Comparison of ENCODE assay signal across 27 mouse cellular contexts in the genomic region with DNA sequence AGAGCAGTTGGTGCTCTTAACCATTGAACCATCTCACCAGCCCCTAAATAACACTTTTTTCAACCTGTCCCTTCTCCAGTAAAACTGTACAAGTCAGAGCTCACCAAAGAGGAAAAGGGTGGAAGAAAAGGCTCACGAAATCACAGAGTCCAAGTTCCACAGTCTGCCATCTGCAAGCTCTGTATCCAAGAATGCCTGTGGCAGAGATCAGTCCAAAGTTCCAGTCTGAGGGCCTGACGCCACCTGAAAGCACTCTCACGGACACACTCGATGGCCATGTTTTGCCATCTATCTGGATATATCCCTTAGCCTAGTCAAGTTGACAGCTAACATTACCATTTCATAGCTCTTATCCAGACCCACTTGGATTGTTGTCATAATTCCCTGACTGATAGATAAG.
A peak's percentile ranks its signal among the peaks of the same experiment; 100 is the strongest.
DNase-seq lines count a peak whose midpoint lies in the region; ATAC-seq lines count a peak whose summit lies in the region.
"Had no signal": no experiment of that assay in that cellular context is flagged by ENCODE, and none has a peak within 500 bp of the region (broad histone marks: within the 10 kb centered on the region; RNA-seq: fewer than 3 reads in every experiment).

No protein-coding gene starts in this region.

- peak overlapping the region; percentile 38; the same call in 1 of the 2 replicates for H3K27ac ChIP-seq in heart, embryonic 15.5 days
- H3K27ac ChIP-seq in kidney, embryonic 16.5 days (ENCODE audit: low read length) = no peak overlapping the region
- no peak overlapping the region for H3K27ac ChIP-seq in kidney, embryonic 15.5 days
- H3K27ac ChIP-seq in limb, embryonic 10.5 days = peak overlapping the region; percentile 74; the same call in 1 of the 2 replicates
- H3K27ac ChIP-seq: forebrain, embryonic 10.5 days; forebrain, embryonic 13.5 days; heart, embryonic 13.5 days; hindbrain, embryonic 14.5 days; hindbrain, postnatal 0 days had no signal

- no peaks in the 10 kb centered on the region for H3K9me3 ChIP-seq in heart, embryonic 15.5 days (replicated peaks)
- no peaks in the 10 kb centered on the region for H3K9me3 ChIP-seq in kidney, embryonic 16.5 days (ENCODE audit: low read length)
- H3K9me3 ChIP-seq in kidney, embryonic 15.5 days (replicated peaks) = peaks cover 2% of the 10 kb centered on the region; the same call in 1 of the 2 replicates
- H3K9me3 ChIP-seq in limb, embryonic 10.5 days (replicated peaks) = no peaks in the 10 kb centered on the region
- H3K9me3 ChIP-seq: forebrain, embryonic 10.5 days; forebrain, embryonic 13.5 days; heart, embryonic 13.5 days had no signal

- H3K4me1 ChIP-seq in heart, embryonic 15.5 days (replicated peaks) = peaks cover 18% of the 10 kb centered on the region
- H3K4me1 ChIP-seq in kidney, embryonic 16.5 days (ENCODE audit: insufficient read depth, low read length) = no peaks in the 10 kb centered on the region
- H3K4me1 ChIP-seq in kidney, embryonic 15.5 days = no peaks in the 10 kb centered on the region
- peaks cover 19% of the 10 kb centered on the region for H3K4me1 ChIP-seq in limb, embryonic 10.5 days
- H3K4me1 ChIP-seq: forebrain, embryonic 13.5 days had no signal

- no peak for DNase-seq in heart, postnatal 14 days
- DNase-seq in kidney, adult 18-20 months = peak; percentile 17
- peak; percentile 65 for DNase-seq in kidney, adult 9 months
- no peak for DNase-seq in limb, embryonic 10.5 days (ENCODE audit: low spot score)
- no peak for DNase-seq in layer of hippocampus, adult 9-11 months
- DNase-seq: adrenal gland, postnatal 10 days; adrenal gland, postnatal 36 days; B cell, adult 2 months; cerebellum, adult 18-20 months; cerebellum, adult 9-10 months; cerebellum, postnatal 14 days; gastrocnemius, postnatal 10 days; gastrocnemius, postnatal 36 days; heart, postnatal 10 days; heart, postnatal 4 days had no signal

- H3K4me2 ChIP-seq in heart, embryonic 15.5 days = no peak overlapping the region
- H3K4me2 ChIP-seq in kidney, embryonic 16.5 days (replicated peaks; ENCODE audit: low read depth, low read length) = no peak overlapping the region
- no peak overlapping the region for H3K4me2 ChIP-seq in kidney, embryonic 15.5 days
- H3K4me2 ChIP-seq: forebrain, embryonic 13.5 days; heart, embryonic 13.5 days; hindbrain, embryonic 14.5 days had no signal

- no peak overlapping the region for H3K9ac ChIP-seq in heart, embryonic 15.5 days
- no peak overlapping the region for H3K9ac ChIP-seq in kidney, embryonic 16.5 days (replicated peaks; ENCODE audit: low read length)
- H3K9ac ChIP-seq in kidney, embryonic 15.5 days = no peak overlapping the region
- H3K9ac ChIP-seq: forebrain, embryonic 13.5 days; heart, embryonic 13.5 days; hindbrain, embryonic 14.5 days had no signal

- intact Hi-C loops in heart, postnatal 14 days (cut with DNase I) = loop anchor here (5.0 to 10.0 kb wide), 2 partner anchors 373 to 995 kb away; no protein-coding TSS in a partner anchor

- H3K36me3 ChIP-seq in heart, embryonic 15.5 days = no peaks in the 10 kb centered on the region
- no peaks in the 10 kb centered on the region for H3K36me3 ChIP-seq in kidney, embryonic 16.5 days (ENCODE audit: insufficient read depth, low read length)
- H3K36me3 ChIP-seq in kidney, embryonic 15.5 days = no peaks in the 10 kb centered on the region
- H3K36me3 ChIP-seq in limb, embryonic 10.5 days = no peaks in the 10 kb centered on the region
- H3K36me3 ChIP-seq: forebrain, embryonic 10.5 days; G1E; heart, embryonic 13.5 days had no signal

- no peak overlapping the region for H3K4me3 ChIP-seq in heart, embryonic 15.5 days
- no peak overlapping the region for H3K4me3 ChIP-seq in kidney, embryonic 16.5 days (ENCODE audit: low read length)
- no peak overlapping the region for H3K4me3 ChIP-seq in kidney, embryonic 15.5 days (replicated peaks)
- no peak overlapping the region for H3K4me3 ChIP-seq in limb, embryonic 10.5 days
- H3K4me3 ChIP-seq: forebrain, embryonic 10.5 days; forebrain, embryonic 13.5 days; heart, embryonic 13.5 days had no signal

- WGBS in heart, embryonic 15.5 days = 56% methylated on average over 4 of the region's 4 CpGs
- whole genome bisulfite sequencing in kidney, embryonic 16.5 days = 88% methylated on average over 4 of the region's 4 CpGs
- WGBS in kidney, embryonic 15.5 days = 92% methylated on average over 4 of the region's 4 CpGs
- WGBS in limb, embryonic 10.5 days = 97% methylated on average over 4 of the region's 4 CpGs

- H3K27me3 ChIP-seq in heart, embryonic 15.5 days = no peaks in the 10 kb centered on the region
- 0 out of 2 replicates have a peak, but pooled peaks cover 3% of the 10 kb centered on the region for H3K27me3 ChIP-seq in kidney, embryonic 16.5 days (ENCODE audit: insufficient read depth, low read length)
- peaks cover 1% of the 10 kb centered on the region for H3K27me3 ChIP-seq in kidney, embryonic 15.5 days
- no peaks in the 10 kb centered on the region for H3K27me3 ChIP-seq in limb, embryonic 10.5 days (ENCODE audit: low read depth, poor library complexity, severe bottlenecking)
- H3K27me3 ChIP-seq: CH12.LX, Patski had no signal

- no peak; the same call in 1 of the 2 replicates for ATAC-seq in heart, embryonic 15.5 days (replicated peaks; ENCODE audit: insufficient number of reproducible peaks, insufficient read depth, low FRiP score, low read depth)
- no peak for ATAC-seq in kidney, embryonic 16.5 days (ENCODE audit: low FRiP score, low TSS enrichment)
- ATAC-seq in kidney, embryonic 15.5 days (replicated peaks; ENCODE audit: low FRiP score) = no peak
- ATAC-seq: forebrain, embryonic 13.5 days; forebrain, embryonic 16.5 days; hindbrain, postnatal 0 days; Patski had no signal

Comparison
In these comparisons a context has a peak if more than half of its experiments do, and no peak if none do; other contexts are left out.
1. H3K27ac ChIP-seq: peak in heart, embryonic 15.5 days (single experiment) and limb, embryonic 10.5 days (single experiment); none in kidney, embryonic 16.5 days (single experiment) and kidney, embryonic 15.5 days (single experiment).
2. DNase-seq: peak in kidney, adult 18-20 months (single experiment) and kidney, adult 9 months (single experiment); none in heart, postnatal 14 days (0 of 2), limb, embryonic 10.5 days (single experiment) and layer of hippocampus, adult 9-11 months (single experiment).